Mouse (Mus musculus) forelimb bud, embryonic 11.5 days (tissue): ENCODE results near the gene Mup20.
A peak's percentile ranks its signal among the peaks of the same experiment; 100 is the strongest.
"Not testable (repeated sequence)": the region's sequence is repeated elsewhere in the genome, so short reads cannot be mapped to it uniquely, and the experiment has no call there.

Experiments used
- DNase-seq: peaks from one replicate; pipeline ENCODE4 v3.0.0-alpha.2; 2012; ENCODE audit warnings: low read depth, low spot score

The Mup20 gene

GRCm38 (mm10) chr4:62054058-62054457 lies at the start of gene Mup20:
TSS of gene Mup20 (minus strand) at chr4:62054158.
- not testable (repeated sequence) for DNase-seq

- DNase-seq: peak; percentile 26
These were observed 49.4 kb upstream of the Mup20 start for GRCm38 (mm10) chr4:62103366-62103765.

- no peak for DNase-seq
These were observed 34.0 kb upstream of the Mup20 start for GRCm38 (mm10) chr4:62087953-62088352.

- DNase-seq: no peak
These were observed 33.3 kb upstream of the Mup20 start, which contains the start of gene Mup3 for GRCm38 (mm10) chr4:62087241-62087640. TSS of gene Mup3 (minus strand) at chr4:62087342.

GRCm38 (mm10) chr4:62082755-62083154 lies 28.8 kb upstream of the Mup20 start:
- no peak for DNase-seq

- no peak for DNase-seq
These were observed 21.2 kb upstream of the Mup20 start for GRCm38 (mm10) chr4:62075126-62075525.

GRCm38 (mm10) chr4:62054780-62055179 lies 822 bp upstream of the Mup20 start:
- DNase-seq: not testable (repeated sequence)

- no peak for DNase-seq
These were observed 27.7 kb downstream of the Mup20 start for GRCm38 (mm10) chr4:62026281-62026680.

- no peak for DNase-seq
These were observed 29.6 kb downstream of the Mup20 start for GRCm38 (mm10) chr4:62024256-62024959.

- DNase-seq: no peak
These were observed 30.3 kb downstream of the Mup20 start for GRCm38 (mm10) chr4:62023646-62024045.

- DNase-seq: no peak
These were observed 30.8 kb downstream of the Mup20 start for GRCm38 (mm10) chr4:62023120-62023519.

GRCm38 (mm10) chr4:62020511-62020910 lies 33.4 kb downstream of the Mup20 start:
- DNase-seq: not testable (repeated sequence)
